Mouse (Mus musculus): Measurements from ENCODE around the gene Ch25h.

- TF ChIP-seq CTCF (conservative IDR thresholded peaks at IDR 0.05; ENCODE audit: low read length) (peak; percentile 50), POU5F1 (IDR thresholded peaks at IDR 0.05; ENCODE audit: borderline replicate concordance, low read length) (no peak), NANOG (IDR thresholded peaks at IDR 0.05; ENCODE audit: borderline replicate concordance, low read length) (no peak)
Measured at GRCm38 (mm10) chr19:34483547-34483946, 8.6 kb upstream of the Ch25h start.

Measured in E14TG2a.4 (cell line).